Mouse (Mus musculus): ENCODE measurements at regions not wholly inside any gene's neighbourhood (a gene's known extent, or its start where the extent isn't known, plus 50 kb on each side); places are given as distances from the start of the nearest gene placed in this dataset.

DNA sequence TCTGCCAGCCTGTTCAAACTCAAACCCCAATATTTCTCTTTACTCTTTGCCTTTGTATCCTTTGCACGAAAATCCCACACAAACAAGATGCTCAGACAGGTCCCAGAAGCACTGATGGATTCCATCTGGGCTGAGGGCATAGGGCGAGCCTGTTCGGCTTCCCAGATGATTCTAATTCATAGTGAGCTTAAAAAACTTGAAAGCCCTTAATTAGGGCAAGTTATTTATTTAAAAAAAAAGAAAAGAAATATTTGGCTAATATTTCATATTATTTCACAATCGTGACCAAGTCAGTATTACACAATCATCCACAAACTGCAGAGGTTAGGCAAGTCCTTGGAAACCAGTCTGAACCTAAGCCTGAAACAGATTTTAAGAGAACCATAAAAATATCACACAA lies 93.7 kb upstream of the Dapk1 start:
- Histone ChIP-seq H3K36me3 (ENCODE audit: control insufficient read depth, insufficient read depth, low read length, poor library complexity, severe bottlenecking) (no peaks in the 10 kb centered on the region), H3K27me3 (ENCODE audit: control insufficient read depth, insufficient read depth, low read length, poor library complexity, severe bottlenecking) (no peaks in the 10 kb centered on the region)
- DNase-seq (ENCODE audit: low read depth, low spot score) = no peak

- no peak for DNase-seq (ENCODE audit: low read depth, low spot score)
- Histone ChIP-seq H3K27me3 (ENCODE audit: control insufficient read depth, insufficient read depth, low read length, poor library complexity, severe bottlenecking) (no peaks in the 10 kb centered on the region), H3K36me3 (ENCODE audit: control insufficient read depth, insufficient read depth, low read length, poor library complexity, severe bottlenecking) (no peaks in the 10 kb centered on the region)
Measured at GRCm38 (mm10) chr13:60508856-60509255, 92.9 kb upstream of the Dapk1 start.

DNA sequence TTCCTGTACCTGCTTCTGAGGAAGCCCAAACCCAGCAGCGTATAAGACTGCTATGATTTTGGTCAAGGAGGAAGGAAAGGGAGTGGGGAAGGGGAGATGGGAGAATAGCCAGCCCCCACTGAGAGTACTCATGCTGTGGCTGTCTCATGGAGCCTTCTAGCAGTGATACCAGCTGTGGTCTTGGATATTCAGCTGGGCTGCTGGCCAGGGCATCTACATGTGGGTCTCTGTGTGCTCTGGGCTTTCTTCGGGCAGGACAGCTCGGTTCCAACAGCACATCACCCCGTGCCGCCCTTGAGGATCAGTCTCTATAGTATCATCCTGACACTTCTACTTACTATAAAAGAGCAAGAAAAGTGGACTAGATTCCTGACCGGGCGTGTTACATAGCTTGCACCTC lies 90.6 kb upstream of the Dapk1 start:
- no peaks in the 10 kb centered on the region for H3K27me3 ChIP-seq (ENCODE audit: control insufficient read depth, insufficient read depth, low read length, poor library complexity, severe bottlenecking)
- DNase-seq (ENCODE audit: low read depth, low spot score) = no peak

DNA sequence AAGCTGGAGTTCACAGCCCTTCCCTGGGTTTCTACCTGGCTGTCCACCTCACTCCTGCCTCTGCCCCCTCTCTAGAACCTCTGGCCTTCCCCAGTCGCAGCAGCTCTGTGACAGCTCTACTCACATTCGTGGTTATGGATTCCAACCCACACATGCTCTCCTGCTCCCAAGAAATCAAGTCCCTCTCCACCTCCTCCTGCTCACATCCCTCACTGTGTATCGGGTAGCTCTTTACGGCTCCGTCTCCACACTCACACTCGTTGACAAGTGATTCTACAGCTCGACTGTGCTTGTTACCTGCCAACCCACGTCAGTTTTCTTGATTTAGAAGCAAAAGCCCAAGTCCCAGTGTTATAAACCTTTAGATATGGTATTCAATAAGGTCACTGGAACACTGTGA lies 90.1 kb upstream of the Dapk1 start:
- no peaks in the 10 kb centered on the region for H3K27me3 ChIP-seq (ENCODE audit: control insufficient read depth, insufficient read depth, low read length, poor library complexity, severe bottlenecking)
- DNase-seq (ENCODE audit: low read depth, low spot score) = no peak
- no peaks in the 10 kb centered on the region for H3K36me3 ChIP-seq (ENCODE audit: control insufficient read depth, insufficient read depth, low read length, poor library complexity, severe bottlenecking)

More for the DNA sequence above, 90.6 kb upstream of the Dapk1 start:
- no peaks in the 10 kb centered on the region for H3K36me3 ChIP-seq (ENCODE audit: control insufficient read depth, insufficient read depth, low read length, poor library complexity, severe bottlenecking)

DNA sequence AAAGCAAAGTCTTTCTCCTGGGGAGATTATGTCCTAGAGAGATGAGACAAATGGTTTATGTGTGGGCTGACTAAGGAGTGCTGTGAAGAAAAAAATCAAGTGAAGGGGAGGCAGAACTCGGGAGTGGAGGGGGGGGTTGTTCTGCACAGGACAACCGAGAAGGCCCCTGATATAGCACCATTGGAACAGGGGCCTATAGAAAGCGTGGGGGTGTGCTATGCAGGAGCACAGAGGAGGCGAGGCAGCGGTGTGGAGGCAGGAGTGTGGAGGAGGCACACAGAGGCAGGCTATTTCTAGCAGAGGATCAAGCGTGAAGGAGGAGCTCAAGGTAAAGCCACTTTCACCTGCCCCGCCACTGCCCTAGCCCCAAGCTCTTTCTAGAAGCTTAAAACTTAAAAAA lies 88.0 kb upstream of the Dapk1 start:
- no peak for DNase-seq (ENCODE audit: low read depth, low spot score)
- no peaks in the 10 kb centered on the region for H3K27me3 ChIP-seq (ENCODE audit: control insufficient read depth, insufficient read depth, low read length, poor library complexity, severe bottlenecking)
- H3K36me3 ChIP-seq (ENCODE audit: control insufficient read depth, insufficient read depth, low read length, poor library complexity, severe bottlenecking) = no peaks in the 10 kb centered on the region

GRCm38 (mm10) chr13:60514806-60515205 lies 86.9 kb upstream of the Dapk1 start:
- no peak for DNase-seq (ENCODE audit: low read depth, low spot score)
- H3K27me3 ChIP-seq (ENCODE audit: control insufficient read depth, insufficient read depth, low read length, poor library complexity, severe bottlenecking) = no peaks in the 10 kb centered on the region
- H3K36me3 ChIP-seq (ENCODE audit: control insufficient read depth, insufficient read depth, low read length, poor library complexity, severe bottlenecking) = no peaks in the 10 kb centered on the region

DNA sequence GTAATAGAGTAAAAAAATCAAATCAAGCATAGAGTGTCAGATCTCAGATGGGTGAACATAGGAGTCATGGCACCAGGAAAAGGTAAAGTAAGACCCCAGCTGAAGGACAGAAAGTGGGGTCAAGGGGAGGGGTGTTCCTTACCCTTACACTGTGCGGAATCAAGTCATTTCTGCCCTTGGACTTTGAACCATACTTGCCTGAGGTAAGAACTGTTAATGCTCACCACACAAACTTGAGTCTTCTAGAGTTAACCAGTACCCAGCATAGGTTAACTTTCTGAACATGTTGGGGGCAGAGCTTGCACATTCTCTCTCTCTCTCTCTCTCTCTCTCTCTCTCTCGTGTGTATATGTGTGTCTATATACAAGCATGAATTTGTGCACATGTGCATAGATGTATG lies 83.7 kb upstream of the Dapk1 start:
- no peak for DNase-seq (ENCODE audit: low read depth, low spot score)
- Histone ChIP-seq H3K36me3 (ENCODE audit: control insufficient read depth, insufficient read depth, low read length, poor library complexity, severe bottlenecking) (no peaks in the 10 kb centered on the region), H3K27me3 (ENCODE audit: control insufficient read depth, insufficient read depth, low read length, poor library complexity, severe bottlenecking) (no peaks in the 10 kb centered on the region)

GRCm38 (mm10) chr13:60519708-60520107 lies 82.0 kb upstream of the Dapk1 start:
- no peaks in the 10 kb centered on the region for H3K27me3 ChIP-seq (ENCODE audit: control insufficient read depth, insufficient read depth, low read length, poor library complexity, severe bottlenecking)
- H3K36me3 ChIP-seq (ENCODE audit: control insufficient read depth, insufficient read depth, low read length, poor library complexity, severe bottlenecking) = no peaks in the 10 kb centered on the region
- DNase-seq (ENCODE audit: low read depth, low spot score) = no peak

GRCm38 (mm10) chr13:60522719-60523450 lies 78.9 kb upstream of the Dapk1 start:
- H3K36me3 ChIP-seq (ENCODE audit: control insufficient read depth, insufficient read depth, low read length, poor library complexity, severe bottlenecking) = no peaks in the 10 kb centered on the region

DNA sequence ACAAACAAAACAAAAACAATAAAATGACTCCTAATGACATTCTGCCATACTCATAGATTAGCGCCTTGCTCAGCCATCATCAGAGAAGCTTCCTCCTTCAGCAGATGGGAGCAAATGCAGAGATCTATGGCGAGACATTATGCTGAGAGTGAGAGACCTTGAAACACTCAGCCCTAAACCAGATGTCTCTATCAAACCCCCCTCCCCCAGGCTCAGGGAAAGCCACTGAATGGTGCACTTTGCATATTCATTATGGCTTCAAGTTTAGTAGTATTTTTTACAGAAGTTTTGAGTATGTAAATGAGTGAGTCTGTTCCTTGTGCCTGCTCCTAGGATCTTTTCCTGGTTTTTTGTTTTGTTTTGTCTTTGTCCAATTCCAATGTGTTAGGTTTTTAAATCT lies 73.9 kb upstream of the Dapk1 start:
- Histone ChIP-seq H3K36me3 (ENCODE audit: control insufficient read depth, insufficient read depth, low read length, poor library complexity, severe bottlenecking) (no peaks in the 10 kb centered on the region), H3K27me3 (ENCODE audit: control insufficient read depth, insufficient read depth, low read length, poor library complexity, severe bottlenecking) (no peaks in the 10 kb centered on the region)
- no peak for DNase-seq (ENCODE audit: low read depth, low spot score)

More at GRCm38 (mm10) chr13:60522719-60523450, 78.9 kb upstream of the Dapk1 start:
- no peaks in the 10 kb centered on the region for H3K27me3 ChIP-seq (ENCODE audit: control insufficient read depth, insufficient read depth, low read length, poor library complexity, severe bottlenecking)
- DNase-seq (ENCODE audit: low read depth, low spot score) = no peak

- no peaks in the 10 kb centered on the region for H3K27me3 ChIP-seq (ENCODE audit: control insufficient read depth, insufficient read depth, low read length, poor library complexity, severe bottlenecking)
- no peak for DNase-seq (ENCODE audit: low read depth, low spot score)
- no peaks in the 10 kb centered on the region for H3K36me3 ChIP-seq (ENCODE audit: control insufficient read depth, insufficient read depth, low read length, poor library complexity, severe bottlenecking)
Measured at GRCm38 (mm10) chr13:60528819-60529218, 72.9 kb upstream of the Dapk1 start.

- no peaks in the 10 kb centered on the region for H3K36me3 ChIP-seq (ENCODE audit: control insufficient read depth, insufficient read depth, low read length, poor library complexity, severe bottlenecking)
- no peaks in the 10 kb centered on the region for H3K27me3 ChIP-seq (ENCODE audit: control insufficient read depth, insufficient read depth, low read length, poor library complexity, severe bottlenecking)
- DNase-seq (ENCODE audit: low read depth, low spot score) = no peak
Measured at GRCm38 (mm10) chr13:60529381-60530069, 72.2 kb upstream of the Dapk1 start.

DNA sequence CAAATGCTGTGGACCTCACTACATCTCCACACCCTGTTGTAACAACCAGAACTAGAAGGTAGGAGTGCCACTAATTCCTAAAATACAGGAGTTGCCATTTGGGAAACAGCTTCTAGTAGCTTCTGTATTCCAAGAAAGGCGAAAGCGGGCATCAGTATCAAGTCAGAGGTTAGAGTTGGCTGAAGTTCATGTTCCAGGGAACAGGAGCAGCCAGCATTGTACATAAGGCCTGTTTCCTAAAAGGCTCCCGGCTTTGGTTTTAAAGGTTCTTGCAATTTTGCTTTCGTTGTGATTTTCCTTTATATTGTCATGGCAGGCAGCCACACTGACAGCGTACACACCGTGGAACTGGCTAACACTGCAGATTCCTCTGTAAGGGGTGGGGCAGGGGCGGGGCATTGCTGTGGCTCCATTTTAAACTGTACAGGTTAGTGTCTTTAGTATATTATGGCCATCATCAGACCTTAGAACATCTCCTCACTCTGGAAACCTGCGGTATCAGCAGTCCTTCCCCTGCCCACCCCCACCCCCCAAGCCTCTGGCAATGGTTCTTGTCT lies 67.8 kb upstream of the Dapk1 start:
- no peaks in the 10 kb centered on the region for H3K27me3 ChIP-seq (ENCODE audit: control insufficient read depth, insufficient read depth, low read length, poor library complexity, severe bottlenecking)
- H3K36me3 ChIP-seq (ENCODE audit: control insufficient read depth, insufficient read depth, low read length, poor library complexity, severe bottlenecking) = no peaks in the 10 kb centered on the region
- no peak for DNase-seq (ENCODE audit: low read depth, low spot score)

- no peak for DNase-seq (ENCODE audit: low read depth, low spot score)
- Histone ChIP-seq H3K27me3 (ENCODE audit: control insufficient read depth, insufficient read depth, low read length, poor library complexity, severe bottlenecking) (no peaks in the 10 kb centered on the region), H3K36me3 (ENCODE audit: control insufficient read depth, insufficient read depth, low read length, poor library complexity, severe bottlenecking) (no peaks in the 10 kb centered on the region)
Measured at GRCm38 (mm10) chr13:60534501-60534900, 67.2 kb upstream of the Dapk1 start.

- DNase-seq (ENCODE audit: low read depth, low spot score) = no peak
- H3K36me3 ChIP-seq (ENCODE audit: control insufficient read depth, insufficient read depth, low read length, poor library complexity, severe bottlenecking) = no peaks in the 10 kb centered on the region
Measured at GRCm38 (mm10) chr13:60535045-60535444, 66.7 kb upstream of the Dapk1 start.

More at GRCm38 (mm10) chr13:60535045-60535444, 66.7 kb upstream of the Dapk1 start:
- H3K27me3 ChIP-seq (ENCODE audit: control insufficient read depth, insufficient read depth, low read length, poor library complexity, severe bottlenecking) = no peaks in the 10 kb centered on the region
